Mouse (Mus musculus) liver, postnatal 0 days (tissue): ENCODE data around the gene Ube2j1. TPM values are rescaled to one million over a fixed set of nuclear protein-coding genes. Genes with fewer than 3 reads are reported as not detected.
"Not testable (repeated sequence)": the region's sequence is repeated elsewhere in the genome, so short reads cannot be mapped to it uniquely, and the experiment has no call there.

ENCODE experiments used
- ATAC-seq: fragments of 200-750 bp; cut with Nextera tagmentation; 2 replicates; pipeline ENCODE4 v1.8.0; 2017; ENCODE audit warnings: mild to moderate bottlenecking, moderate library complexity
- DNase-seq: peaks from one replicate; pipeline ENCODE4 v3.0.0-alpha.2; 2016
- H3K27ac ChIP-seq: fragments of 300-500 bp; sonication (generic); 2 replicates; pipeline ENCODE4 v1.5.1; 2014; ENCODE audit warnings: antibody characterized with exemption, moderate library complexity, mild to moderate bottlenecking, low read depth
- H3K27me3 ChIP-seq: fragments of 300-500 bp; sonication (generic); 2 replicates; pipeline ENCODE4 v1.6.1; 2014; ENCODE audit warnings: low read length, control low read depth, mixed read lengths; ENCODE audit not compliant: insufficient read depth
- H3K36me3 ChIP-seq: fragments of 300-500 bp; sonication (generic); replicated peaks from 2 replicates; pipeline ENCODE4 v1.6.1; 2014; ENCODE audit warnings: mild to moderate bottlenecking, control low read depth, low read length, moderate library complexity, mixed read lengths; ENCODE audit not compliant: insufficient read depth
- H3K4me1 ChIP-seq: fragments of 300-500 bp; sonication (generic); 2 replicates; pipeline ENCODE4 v1.6.1; 2014; ENCODE audit warnings: antibody characterized with exemption, mild to moderate bottlenecking, control low read depth; ENCODE audit not compliant: insufficient read depth
- H3K4me2 ChIP-seq: fragments of 300-500 bp; sonication (generic); 2 replicates; pipeline ENCODE4 v1.6.1; 2014; ENCODE audit warnings: low read depth, mild to moderate bottlenecking, low read length, moderate library complexity, mixed read lengths
- H3K4me3 ChIP-seq: fragments of 300-500 bp; sonication (generic); 2 replicates; pipeline ENCODE4 v1.5.1; 2014; ENCODE audit warnings: low read depth, low read length
- H3K9ac ChIP-seq: fragments of 300-500 bp; sonication (generic); replicated peaks from 2 replicates; pipeline ENCODE4 v1.6.1; 2014; ENCODE audit warnings: mild to moderate bottlenecking, moderate library complexity
- H3K9me3 ChIP-seq: fragments of 300-500 bp; sonication (generic); 2 replicates; pipeline ENCODE4 v1.6.1; 2016; ENCODE audit warnings: mild to moderate bottlenecking, control low read depth, low read length, mixed read lengths
- CTCF ChIP-seq: sonication (generic); IDR thresholded peaks from 2 replicates; pipeline ENCODE4 v1.5.1; 2016; ENCODE audit warnings: antibody characterized with exemption, low read depth
- EP300 ChIP-seq: IDR thresholded peaks from 2 replicates; pipeline ENCODE4 v1.6.1; 2016; ENCODE audit warnings: antibody characterized with exemption, low read depth, mild to moderate bottlenecking
- WGBS: fragments of 180-500 bp; shearing (Covaris S2); extraction: QIAGEN DNeasy Blood & Tissue Kit; methylation state at CpG from one replicate; pipeline ENCODE4 v1.1.7; 2014; ENCODE audit not compliant: insufficient replicate concordance; 5-methylcytosine and 5-hydroxymethylcytosine counted together
- polyA plus RNA-seq: library from polyadenylated mRNA; unstranded; fragments of >200 nt; fragmentation: Nextera tagmentation; extraction: Ambion mirVana; gene quantifications from 2 replicates; pipeline ENCODE4 v1.2.1, GENCODE M21; 2015

Ube2j1 gene
- polyA plus RNA-seq, 1 experiment from 2014 or later: 22.4 TPM

DNA sequence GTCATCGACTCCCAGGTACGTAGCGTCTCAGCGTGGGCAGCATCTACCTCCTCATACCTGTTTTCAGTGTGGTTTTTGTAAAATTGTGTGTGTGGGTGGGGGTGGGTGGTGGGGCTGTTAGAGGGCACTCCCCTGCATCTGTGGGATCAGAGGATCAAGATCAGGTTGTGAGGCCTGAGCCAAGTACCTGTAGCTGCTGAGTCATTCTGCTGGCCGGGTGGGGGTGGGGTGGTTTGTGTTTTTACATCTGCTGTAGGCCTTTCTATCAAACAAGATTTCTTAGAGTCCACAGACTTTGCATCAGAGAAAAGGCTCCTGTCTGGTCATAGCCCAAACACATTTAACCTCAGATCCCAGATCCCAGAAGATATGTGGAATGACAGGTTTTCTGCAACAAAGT lies 35.1 kb upstream of the Ube2j1 start:
- 88% methylated on average over 5 of the region's 5 CpGs for WGBS
- Histone ChIP-seq H3K9ac (no peak overlapping the region), H3K36me3 (no peaks in the 10 kb centered on the region), H3K4me1 (no peaks in the 10 kb centered on the region), H3K27me3 (no peaks in the 10 kb centered on the region), H3K4me2 (no peak overlapping the region), H3K27ac (no peak overlapping the region), H3K9me3 (no peaks in the 10 kb centered on the region), H3K4me3 (no peak overlapping the region)
- TF ChIP-seq EP300 (no peak), CTCF (no peak)
- DNase-seq (no peak), ATAC-seq (no peak)

DNA sequence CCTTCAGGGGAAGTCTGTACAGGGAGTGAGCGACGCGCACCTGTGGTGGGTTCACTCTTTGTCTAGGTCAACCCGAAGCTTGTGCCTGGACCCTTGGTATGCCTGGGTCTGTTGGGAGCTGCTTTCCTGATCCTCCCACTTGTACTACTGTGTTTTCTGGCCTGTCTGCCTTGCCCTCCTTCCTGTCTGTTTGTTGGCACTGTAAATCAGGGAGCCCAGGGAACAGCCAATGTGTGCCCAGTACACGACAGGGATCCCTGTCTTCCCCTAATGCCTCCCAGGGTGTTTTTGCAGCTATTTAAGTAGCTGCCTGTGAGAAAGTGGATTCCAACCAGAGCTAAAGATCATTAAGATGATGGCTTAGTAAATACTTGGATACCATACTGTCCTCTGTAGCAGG lies 33.6 kb upstream of the Ube2j1 start:
- Histone ChIP-seq H3K27me3 (no peaks in the 10 kb centered on the region), H3K9ac (no peak overlapping the region), H3K4me1 (no peaks in the 10 kb centered on the region), H3K9me3 (no peaks in the 10 kb centered on the region), H3K4me2 (no peak overlapping the region), H3K4me3 (no peak overlapping the region), H3K36me3 (no peaks in the 10 kb centered on the region), H3K27ac (no peak overlapping the region)
- 80% methylated on average over 5 of the region's 5 CpGs for WGBS
- DNase-seq (no peak), ATAC-seq (no peak)
- TF ChIP-seq EP300: no peak
- no peak for TF ChIP-seq CTCF

DNA sequence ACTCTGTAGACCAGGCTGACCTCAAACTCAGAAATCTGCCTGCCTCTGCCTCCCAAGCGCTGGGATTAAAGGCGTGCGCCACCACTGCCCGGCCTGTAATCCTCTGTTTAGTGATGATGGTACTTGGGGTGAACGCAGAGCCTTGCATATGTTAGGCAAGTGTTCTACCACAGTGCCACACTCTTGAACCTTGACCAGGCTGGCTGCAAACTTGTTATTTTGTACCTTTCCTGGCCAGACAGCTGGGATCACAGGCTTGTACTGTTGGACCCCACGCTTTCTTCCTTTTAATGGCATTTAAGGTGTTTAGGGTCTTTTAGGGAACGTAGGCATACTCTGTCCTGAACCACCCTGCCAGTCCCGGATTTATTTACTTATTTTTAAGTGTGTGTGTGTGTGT lies 32.2 kb upstream of the Ube2j1 start:
- Histone ChIP-seq H3K27ac (no peak overlapping the region), H3K36me3 (no peaks in the 10 kb centered on the region), H3K4me1 (no peaks in the 10 kb centered on the region), H3K9me3 (no peaks in the 10 kb centered on the region), H3K27me3 (no peaks in the 10 kb centered on the region), H3K4me2 (no peak overlapping the region), H3K9ac (no peak overlapping the region), H3K4me3 (no peak overlapping the region)
- WGBS: 86% methylated on average over 8 of the region's 8 CpGs
- no peak for ATAC-seq
- no peak for DNase-seq
- TF ChIP-seq CTCF: no peak
- no peak for TF ChIP-seq EP300

DNA sequence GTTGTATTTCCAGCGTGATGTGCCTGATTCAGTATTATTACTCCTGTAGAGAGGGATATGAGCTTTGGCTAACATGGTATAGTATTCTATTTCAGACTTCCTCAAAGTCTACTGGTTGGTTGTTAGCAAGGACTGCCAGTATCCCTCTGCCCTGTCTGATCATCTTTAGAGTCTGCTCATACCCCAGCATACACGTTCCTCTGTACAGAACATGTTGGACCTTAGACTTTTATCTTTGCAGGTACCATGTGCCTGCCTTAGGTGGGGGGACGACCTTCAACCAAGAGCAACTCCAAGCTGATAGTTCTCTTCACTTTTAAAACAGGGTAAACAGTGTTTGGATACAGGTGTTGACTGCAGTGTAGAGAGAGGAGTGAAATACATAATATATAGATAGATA lies 29.1 kb upstream of the Ube2j1 start:
- ATAC-seq: no peak
- Histone ChIP-seq H3K4me2 (no peak overlapping the region), H3K36me3 (no peaks in the 10 kb centered on the region), H3K4me1 (no peaks in the 10 kb centered on the region), H3K9ac (no peak overlapping the region), H3K27me3 (no peaks in the 10 kb centered on the region), H3K27ac (no peak overlapping the region), H3K4me3 (no peak overlapping the region), H3K9me3 (no peaks in the 10 kb centered on the region)
- WGBS: 55% methylated on average over 3 of the region's 3 CpGs
- TF ChIP-seq EP300 (no peak), CTCF (no peak)
- DNase-seq: no peak

DNA sequence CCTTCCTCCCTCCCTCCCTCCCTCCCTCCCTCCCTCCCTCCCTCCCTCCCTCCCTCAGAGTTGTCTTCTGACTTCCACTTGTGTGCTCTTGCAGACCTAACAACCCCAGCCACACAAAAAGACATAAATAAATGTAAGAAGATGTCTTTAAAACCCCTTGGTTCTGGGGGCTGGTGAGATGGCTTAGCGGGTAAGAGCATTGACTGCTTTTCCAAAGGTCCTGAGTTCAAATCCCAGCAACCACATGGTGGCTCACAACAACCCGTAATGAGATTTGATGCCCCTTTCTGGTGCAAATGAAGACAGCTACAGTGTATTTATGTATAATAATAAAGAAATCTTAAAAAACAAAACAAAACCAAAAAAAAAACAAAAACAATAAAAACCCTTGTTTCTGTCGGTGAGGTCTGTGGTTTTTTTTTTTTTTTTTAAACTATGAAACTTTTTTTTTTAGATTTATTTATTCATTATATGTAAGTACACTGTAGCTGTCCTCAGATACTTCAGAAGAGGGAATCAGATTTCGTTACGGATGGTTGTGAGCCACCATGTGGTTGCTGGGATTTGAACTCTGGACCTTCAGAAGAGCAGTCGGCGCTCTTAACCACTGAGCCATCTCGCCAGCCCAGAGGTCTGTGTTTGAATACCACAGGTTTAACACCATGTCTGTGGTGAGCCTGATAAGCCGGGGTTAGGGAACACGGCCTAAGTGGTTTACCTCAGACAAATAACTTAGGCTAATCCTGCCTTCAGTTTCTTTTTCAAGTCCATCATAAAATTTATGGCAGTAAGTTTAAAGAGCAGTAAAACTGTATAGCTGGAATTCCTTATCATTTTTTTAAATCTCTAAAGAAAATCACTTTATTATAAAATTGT lies 25.4 kb upstream of the Ube2j1 start:
- not testable (repeated sequence) for H3K4me1 ChIP-seq, H3K27me3 ChIP-seq, H3K36me3 ChIP-seq, DNase-seq, H3K9ac ChIP-seq, H3K4me2 ChIP-seq, ATAC-seq, H3K27ac ChIP-seq, H3K9me3 ChIP-seq, H3K4me3 ChIP-seq
- 69% methylated on average over 10 of the region's 10 CpGs for WGBS

DNA sequence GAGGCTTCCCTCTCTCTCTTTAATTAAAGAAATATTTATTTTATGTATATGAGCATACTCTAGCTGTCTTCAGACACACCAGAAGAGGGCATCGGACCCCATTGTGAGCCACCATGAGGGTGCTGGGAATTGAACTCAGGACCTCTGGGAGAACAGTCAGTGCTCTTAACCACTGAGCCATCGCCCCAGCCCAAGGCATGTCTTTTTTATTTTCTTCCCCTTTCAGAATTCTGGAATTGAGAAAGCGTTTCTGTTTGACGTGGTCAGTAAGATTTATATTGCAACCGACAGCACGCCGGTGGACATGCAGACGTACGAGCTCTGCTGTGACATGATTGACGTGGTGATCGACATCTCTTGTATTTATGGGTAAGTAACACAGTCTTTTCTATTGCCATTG lies 24.4 kb upstream of the Ube2j1 start:
- no peak for DNase-seq
- no peaks in the 10 kb centered on the region for H3K9me3 ChIP-seq
- no peak overlapping the region for H3K27ac ChIP-seq
- H3K4me2 ChIP-seq: no peak overlapping the region
- no peaks in the 10 kb centered on the region for H3K36me3 ChIP-seq
- no peak for TF ChIP-seq CTCF
- no peak for TF ChIP-seq EP300
- H3K9ac ChIP-seq: no peak overlapping the region
- no peak for ATAC-seq
- H3K4me3 ChIP-seq: no peak overlapping the region
- WGBS: 76% methylated on average over 11 of the region's 11 CpGs
- no peaks in the 10 kb centered on the region for H3K27me3 ChIP-seq
- H3K4me1 ChIP-seq: no peaks in the 10 kb centered on the region
